Mouse (Mus musculus): Measurements from ENCODE around the gene Pmm1.

- TF ChIP-seq CTCF (IDR thresholded peaks at IDR 0.05; ENCODE audit: borderline replicate concordance, insufficient read depth, low read length) = no peak
- TF ChIP-seq POLR2A (IDR thresholded peaks at IDR 0.05; ENCODE audit: low read depth, low read length) = no peak
Measured at GRCm38 (mm10) chr15:81954716-81955115, 6.0 kb downstream of the Pmm1 start.
